Mouse (Mus musculus) small intestine, adult 2 months (tissue): ENCODE measurements around the gene Gbe1. TPM values are rescaled to one million over a fixed set of nuclear protein-coding genes. Genes with fewer than 3 reads are reported as not detected.

ENCODE experiments used
- H3K27ac ChIP-seq: fragments of 200-500 bp; 2 replicates; pipeline ENCODE4 v1.5.1; 2012; ENCODE audit warnings: low read depth, low read length, control low read depth, inconsistent platforms; ENCODE audit not compliant: insufficient read depth
- H3K27me3 ChIP-seq: fragments of 200-500 bp; 2 replicates; pipeline ENCODE4 v1.6.1; 2012; ENCODE audit warnings: mild to moderate bottlenecking, moderate library complexity, low read length, inconsistent platforms; ENCODE audit not compliant: control insufficient read depth, insufficient read depth
- H3K36me3 ChIP-seq: fragments of 200-500 bp; 2 replicates; pipeline ENCODE4 v1.6.1; 2012; ENCODE audit warnings: mild to moderate bottlenecking, low read length, control low read depth, inconsistent platforms; ENCODE audit not compliant: control insufficient read depth, insufficient read depth
- H3K4me1 ChIP-seq: fragments of 200-500 bp; 2 replicates; pipeline ENCODE4 v1.6.1; 2012; ENCODE audit warnings: low read length, inconsistent platforms, mixed read lengths; ENCODE audit not compliant: control insufficient read depth, insufficient read depth, insufficient read length
- H3K4me3 ChIP-seq: fragments of 200-500 bp; 2 replicates; pipeline ENCODE4 v1.5.1; 2012; ENCODE audit warnings: low read depth, mild to moderate bottlenecking, control low read depth, inconsistent platforms, low read length, moderate library complexity
- CTCF ChIP-seq: fragments of 200-500 bp; IDR thresholded peaks from 2 replicates; pipeline ENCODE4 v1.5.1; 2012; ENCODE audit warnings: low read depth, mild to moderate bottlenecking, control low read depth, inconsistent platforms, low read length, moderate library complexity, mixed read lengths; ENCODE audit not compliant: insufficient replicate concordance, insufficient read length; ENCODE audit errors: extremely low read depth
- POLR2A ChIP-seq: fragments of 200-500 bp; IDR thresholded peaks from 2 replicates; pipeline ENCODE4 v1.6.1; 2012; ENCODE audit warnings: low read depth, mild to moderate bottlenecking, control low read depth, inconsistent platforms, low read length, moderate library complexity
- WGBS: fragments of 180-500 bp; shearing (Covaris S2); methylation state at CpG from one replicate; pipeline ENCODE4 v1.1.7; 2018; 5-methylcytosine and 5-hydroxymethylcytosine counted together
- polyA plus RNA-seq: library from polyadenylated mRNA; depleted of rRNA; stranded (reverse); fragments of >200 nt; gene quantifications from 2 replicates; pipeline ENCODE4 v1.2.3, GENCODE M21; 2012

The Gbe1 gene
- polyA plus RNA-seq, 1 experiment: 2.4 TPM

GRCm38 (mm10) chr16:70320612-70321280 lies 7.0 kb downstream of the Gbe1 start:
- Histone ChIP-seq H3K4me3 (no peak overlapping the region), H3K4me1 (no peaks in the 10 kb centered on the region), H3K27me3 (no peaks in the 10 kb centered on the region), H3K36me3 (no peaks in the 10 kb centered on the region), H3K27ac (no peak overlapping the region)
- no peak for TF ChIP-seq CTCF
- TF ChIP-seq POLR2A: no peak
- 57% methylated on average over 10 of the region's 10 CpGs for WGBS

GRCm38 (mm10) chr16:70326339-70326948 lies 12.7 kb downstream of the Gbe1 start:
- Histone ChIP-seq H3K27ac (no peak overlapping the region), H3K4me1 (no peaks in the 10 kb centered on the region), H3K36me3 (no peaks in the 10 kb centered on the region), H3K4me3 (no peak overlapping the region), H3K27me3 (no peaks in the 10 kb centered on the region)
- WGBS: 72% methylated on average over 9 of the region's 9 CpGs
- TF ChIP-seq CTCF (no peak), POLR2A (no peak)

GRCm38 (mm10) chr16:70328566-70328965 lies 14.8 kb downstream of the Gbe1 start:
- H3K4me1 ChIP-seq: no peaks in the 10 kb centered on the region
- H3K36me3 ChIP-seq: no peaks in the 10 kb centered on the region
- no peak for TF ChIP-seq CTCF
- TF ChIP-seq POLR2A: no peak
- H3K4me3 ChIP-seq: no peak overlapping the region
- H3K27me3 ChIP-seq: no peaks in the 10 kb centered on the region
- WGBS: 59% methylated on average over 6 of the region's 6 CpGs
- no peak overlapping the region for H3K27ac ChIP-seq

DNA sequence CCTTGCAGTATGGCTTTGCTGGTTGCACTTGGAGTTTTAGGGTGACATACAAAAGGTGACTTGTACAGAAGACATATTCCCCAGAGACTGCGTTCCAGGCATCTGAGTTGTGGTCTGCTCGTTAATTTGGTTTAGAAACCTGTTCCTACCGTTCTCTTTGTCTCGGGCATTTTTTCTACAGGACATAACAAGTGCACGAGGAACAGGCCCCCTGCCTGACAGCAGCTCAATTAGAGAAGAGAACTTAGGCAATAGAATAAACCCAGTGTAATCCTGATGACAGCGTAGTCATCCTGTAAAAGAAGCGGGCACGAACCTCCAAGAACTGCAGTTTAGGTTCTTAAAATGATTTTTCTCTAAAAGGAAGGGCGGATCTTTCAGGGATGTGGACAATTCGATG lies 15.3 kb downstream of the Gbe1 start:
- WGBS: 73% methylated on average over 10 of the region's 10 CpGs
- TF ChIP-seq POLR2A: no peak
- no peak for TF ChIP-seq CTCF
- Histone ChIP-seq H3K27ac (no peak overlapping the region), H3K4me3 (no peak overlapping the region), H3K36me3 (no peaks in the 10 kb centered on the region), H3K4me1 (no peaks in the 10 kb centered on the region), H3K27me3 (no peaks in the 10 kb centered on the region)

DNA sequence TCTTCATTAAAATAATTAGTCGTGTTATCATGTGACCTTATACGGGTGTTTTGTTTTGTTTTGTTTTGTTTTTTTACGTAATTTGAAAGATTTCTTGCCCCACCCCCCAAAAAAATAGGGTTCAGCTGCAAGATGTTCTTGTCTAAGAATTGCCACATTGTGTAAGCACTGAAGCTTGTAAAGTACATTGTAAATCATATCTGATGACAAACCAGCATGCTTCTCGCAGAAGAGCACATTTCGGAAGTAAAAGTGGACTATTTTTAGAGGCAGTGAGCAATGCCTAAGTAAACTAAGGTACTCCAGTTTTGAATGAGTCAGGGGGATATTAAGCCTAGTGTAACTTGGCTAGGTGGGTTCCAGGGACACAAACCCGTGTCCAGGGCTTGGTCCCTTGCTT lies 15.7 kb downstream of the Gbe1 start:
- H3K36me3 ChIP-seq: no peaks in the 10 kb centered on the region
- H3K27ac ChIP-seq: no peak overlapping the region
- 44% methylated on average over 6 of the region's 6 CpGs for WGBS

GRCm38 (mm10) chr16:70330007-70330406 lies 16.3 kb downstream of the Gbe1 start:
- 71% methylated on average over 2 of the region's 2 CpGs for WGBS
- H3K27me3 ChIP-seq: no peaks in the 10 kb centered on the region
- no peaks in the 10 kb centered on the region for H3K4me1 ChIP-seq
- no peaks in the 10 kb centered on the region for H3K36me3 ChIP-seq
- H3K4me3 ChIP-seq: no peak overlapping the region
- TF ChIP-seq POLR2A (no peak), CTCF (no peak)
- no peak overlapping the region for H3K27ac ChIP-seq

More for the DNA sequence above, 15.7 kb downstream of the Gbe1 start:
- Histone ChIP-seq H3K27me3 (no peaks in the 10 kb centered on the region), H3K4me1 (no peaks in the 10 kb centered on the region), H3K4me3 (no peak overlapping the region)
- TF ChIP-seq POLR2A (no peak), CTCF (no peak)

- no peaks in the 10 kb centered on the region for H3K36me3 ChIP-seq
- H3K4me1 ChIP-seq: no peaks in the 10 kb centered on the region
- no peak overlapping the region for H3K4me3 ChIP-seq
- TF ChIP-seq POLR2A (no peak), CTCF (no peak)
- no peak overlapping the region for H3K27ac ChIP-seq
- H3K27me3 ChIP-seq: no peaks in the 10 kb centered on the region
- 86% methylated on average over 10 of the region's 10 CpGs for WGBS
Observed at GRCm38 (mm10) chr16:70330626-70331275, 17.0 kb downstream of the Gbe1 start.

GRCm38 (mm10) chr16:70334812-70335211 lies 21.1 kb downstream of the Gbe1 start:
- WGBS: 79% methylated on average over 5 of the region's 5 CpGs
- Histone ChIP-seq H3K4me1 (no peaks in the 10 kb centered on the region), H3K36me3 (no peaks in the 10 kb centered on the region), H3K27me3 (no peaks in the 10 kb centered on the region), H3K4me3 (no peak overlapping the region), H3K27ac (0 out of 2 replicates have a peak overlapping the region, but pooled peaks have one; percentile 34)
- TF ChIP-seq CTCF: no peak
- no peak for TF ChIP-seq POLR2A
